Mouse (Mus musculus) cerebellum, adult 2 months (tissue): ENCODE data around the gene Dennd4b. TPM values are rescaled to one million over a fixed set of nuclear protein-coding genes. Genes with fewer than 3 reads are reported as not detected.

Experiments used
- DNase-seq, 2 experiments: peaks; one replicate each; pipeline ENCODE4 v3.0.0; 2021
- H3K27ac ChIP-seq: fragments of 200-500 bp; 2 replicates; pipeline ENCODE4 v1.5.1; 2012; ENCODE audit warnings: low read length, control low read depth, inconsistent platforms; ENCODE audit not compliant: insufficient read depth
- H3K27me3 ChIP-seq: fragments of 200-500 bp; 2 replicates; pipeline ENCODE4 v1.6.1; 2012; ENCODE audit warnings: inconsistent platforms, mild to moderate bottlenecking, low read length, moderate library complexity; ENCODE audit not compliant: control insufficient read depth, insufficient read depth
- H3K4me1 ChIP-seq: fragments of 200-500 bp; 2 replicates; pipeline ENCODE4 v1.6.1; 2011; ENCODE audit warnings: low read length; ENCODE audit not compliant: control insufficient read depth, insufficient read depth
- H3K4me3 ChIP-seq: fragments of 200-500 bp; replicated peaks from 2 replicates; pipeline ENCODE3; 2011; ENCODE audit warnings: mild to moderate bottlenecking, low read depth, low read length, control low read depth; ENCODE audit not compliant: insufficient read depth
- CTCF ChIP-seq: fragments of 200-500 bp; IDR thresholded peaks from 2 replicates; pipeline ENCODE4 v1.5.1; 2011; ENCODE audit warnings: low read depth, mild to moderate bottlenecking, control low read depth, low read length, moderate library complexity, borderline replicate concordance; ENCODE audit not compliant: insufficient read depth
- POLR2A ChIP-seq: fragments of 200-500 bp; IDR thresholded peaks from 2 replicates; pipeline ENCODE4 v1.6.1; 2011; ENCODE audit warnings: low read length, control low read depth, borderline replicate concordance; ENCODE audit not compliant: insufficient read depth
- WGBS: fragments of 180-500 bp; shearing (Covaris S2); methylation state at CpG from one replicate; pipeline ENCODE4 v1.1.7; 2018; 5-methylcytosine and 5-hydroxymethylcytosine counted together
- polyA plus RNA-seq: library from polyadenylated mRNA; depleted of rRNA; stranded (reverse); fragments of >200 nt; gene quantifications from 2 replicates; pipeline ENCODE4 v1.2.3, GENCODE M21; 2012

Gene Dennd4b
- polyA plus RNA-seq, 1 experiment = 65.4 TPM

DNA sequence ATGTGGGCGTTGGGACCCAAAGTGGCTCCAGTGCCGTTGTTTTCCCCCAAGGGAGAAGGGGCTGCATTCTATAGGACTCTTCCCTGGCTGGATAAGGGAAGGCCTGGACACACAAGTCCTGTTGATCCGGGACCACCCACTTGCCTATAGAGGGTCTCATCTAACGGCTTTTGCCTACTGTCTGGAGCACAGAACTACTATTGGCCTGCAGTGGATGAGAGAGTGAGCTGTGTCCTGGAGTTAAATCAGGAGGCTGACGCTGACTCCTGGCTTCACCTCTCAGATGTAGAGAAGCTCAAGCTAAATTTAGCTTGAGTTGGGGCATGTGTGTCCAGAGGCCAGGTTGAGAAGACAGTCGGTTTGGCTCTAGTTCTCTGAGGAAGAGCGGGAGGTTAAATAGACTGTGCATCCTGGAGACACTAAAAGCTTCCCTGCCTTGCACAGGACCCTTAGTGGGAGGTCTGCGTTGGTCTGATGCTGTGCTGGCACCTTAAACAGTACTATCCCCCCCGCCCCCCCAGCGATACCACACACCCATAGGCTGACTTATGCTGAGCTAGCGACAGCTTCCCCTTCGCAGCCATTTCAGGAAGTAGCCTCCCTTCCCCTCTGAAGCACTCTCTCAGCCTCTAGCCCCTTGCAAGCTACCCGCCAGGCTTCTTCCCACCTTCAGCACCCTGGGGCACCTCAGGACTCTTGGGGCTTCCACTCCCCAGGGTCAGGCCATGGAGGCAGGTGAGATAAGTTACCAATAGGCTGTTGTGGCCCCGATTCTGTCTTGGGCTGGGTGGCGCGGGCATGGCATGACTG is 1.2 kb downstream of the Dennd4b start:
- no peak for TF ChIP-seq CTCF
- peak; percentile 21; the same call in 1 of the 2 replicates for TF ChIP-seq POLR2A
- peaks cover 13% of the 10 kb centered on the region for H3K4me1 ChIP-seq
- peak overlapping the region; percentile 100 for H3K27ac ChIP-seq
- 18% methylated on average over 16 of the region's 16 CpGs for WGBS
- peak overlapping the region; percentile 95 for H3K4me3 ChIP-seq
- peak; percentile 54 to 82 for DNase-seq
- H3K27me3 ChIP-seq = no peaks in the 10 kb centered on the region

DNA sequence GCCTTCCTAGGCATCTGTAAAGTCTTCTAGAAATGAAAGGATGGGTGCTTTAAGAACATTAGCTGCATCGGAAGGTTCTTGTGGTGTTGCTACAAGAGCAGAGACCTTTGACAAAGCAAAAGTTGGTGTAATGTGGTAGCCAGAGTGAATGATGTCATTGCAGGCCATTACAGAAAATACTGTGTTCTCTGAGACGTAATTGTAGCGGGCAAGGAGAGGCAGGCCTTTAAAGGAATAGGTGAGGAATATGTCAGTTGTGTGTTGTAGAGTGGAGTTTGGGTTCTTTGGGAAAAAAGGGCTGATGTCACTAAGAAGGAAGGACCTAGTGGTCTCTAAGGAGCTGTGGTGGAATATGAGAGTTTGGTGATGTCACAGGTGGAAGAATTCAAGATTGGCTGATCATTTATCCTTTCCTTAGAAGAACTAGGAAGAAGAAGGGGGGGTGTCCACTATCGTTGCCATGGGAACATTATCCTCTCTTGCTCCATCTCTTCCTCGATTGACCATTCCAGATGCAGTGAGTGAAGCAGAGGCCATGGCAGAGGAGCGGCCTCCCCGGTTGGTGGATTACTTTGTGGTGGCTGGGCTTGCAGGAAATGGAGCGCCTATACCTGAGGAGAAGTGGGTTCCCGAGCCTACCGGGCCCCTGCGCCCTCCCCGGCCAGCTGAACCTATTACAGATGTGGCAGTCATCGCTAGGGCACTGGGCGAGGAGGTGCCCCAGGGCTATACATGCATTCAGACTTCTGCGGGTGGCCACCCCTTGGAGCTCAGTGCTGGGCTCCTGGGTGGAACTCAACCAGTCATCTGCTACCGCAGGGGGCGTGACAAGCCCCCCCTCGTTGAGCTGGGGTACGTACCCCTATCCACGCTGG is 2.2 kb downstream of the Dennd4b start:
- WGBS = 91% methylated on average over 20 of the region's 20 CpGs
- H3K27me3 ChIP-seq = no peaks in the 10 kb centered on the region
- H3K4me1 ChIP-seq = peaks cover 15% of the 10 kb centered on the region
- no peak overlapping the region for H3K27ac ChIP-seq
- no peak for DNase-seq
- H3K4me3 ChIP-seq = no peak overlapping the region
- TF ChIP-seq CTCF = no peak

DNA sequence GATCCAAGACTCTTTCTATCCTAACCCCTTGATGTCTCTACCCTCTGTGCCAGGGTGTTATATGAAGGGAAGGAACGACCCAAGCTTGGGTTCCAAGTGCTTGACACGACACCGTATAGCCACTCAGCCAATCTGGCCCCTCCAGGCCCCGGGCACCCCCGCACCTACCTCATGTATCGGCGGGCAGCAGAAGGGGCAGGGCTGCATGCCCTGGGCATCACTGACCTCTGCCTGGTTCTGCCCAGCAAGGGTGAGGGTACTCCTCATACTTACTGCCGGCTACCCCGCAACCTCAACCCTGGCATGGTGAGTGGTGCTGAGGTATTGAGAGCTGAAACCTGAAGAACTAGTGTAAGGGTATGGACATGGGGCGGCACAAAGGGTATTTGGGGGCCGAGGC is 3.2 kb downstream of the Dennd4b start:
- 94% methylated on average over 11 of the region's 11 CpGs for WGBS
- Histone ChIP-seq H3K4me3 (no peak overlapping the region), H3K4me1 (peaks cover 22% of the 10 kb centered on the region), H3K27me3 (no peaks in the 10 kb centered on the region), H3K27ac (no peak overlapping the region)
- no peak for DNase-seq
- TF ChIP-seq CTCF (no peak), POLR2A (no peak)

DNA sequence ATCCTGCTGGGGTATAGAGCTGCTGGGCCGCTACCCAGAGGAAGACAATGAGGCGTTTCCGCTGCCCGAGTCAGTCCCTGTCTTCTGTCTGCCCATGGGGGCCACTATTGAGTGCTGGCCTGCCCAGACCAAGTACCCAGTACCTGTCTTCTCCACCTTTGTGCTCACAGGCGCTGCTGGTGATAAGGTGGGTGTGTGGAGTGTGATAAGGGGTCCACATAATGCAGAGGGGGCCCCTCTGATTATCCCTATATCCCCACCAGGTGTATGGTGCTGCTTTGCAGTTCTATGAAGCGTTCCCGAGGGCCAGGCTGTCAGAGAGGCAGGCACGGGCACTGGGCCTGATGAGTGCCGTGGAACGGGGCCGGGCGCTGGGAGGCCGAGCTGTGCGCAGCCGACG is 4.0 kb downstream of the Dennd4b start:
- Histone ChIP-seq H3K27ac (no peak overlapping the region), H3K27me3 (no peaks in the 10 kb centered on the region), H3K4me1 (peaks cover 22% of the 10 kb centered on the region), H3K4me3 (no peak overlapping the region)
- TF ChIP-seq CTCF (no peak), POLR2A (no peak)
- peak in 1 of 2 experiments; percentile 14 for DNase-seq
- 86% methylated on average over 16 of the region's 16 CpGs for WGBS

DNA sequence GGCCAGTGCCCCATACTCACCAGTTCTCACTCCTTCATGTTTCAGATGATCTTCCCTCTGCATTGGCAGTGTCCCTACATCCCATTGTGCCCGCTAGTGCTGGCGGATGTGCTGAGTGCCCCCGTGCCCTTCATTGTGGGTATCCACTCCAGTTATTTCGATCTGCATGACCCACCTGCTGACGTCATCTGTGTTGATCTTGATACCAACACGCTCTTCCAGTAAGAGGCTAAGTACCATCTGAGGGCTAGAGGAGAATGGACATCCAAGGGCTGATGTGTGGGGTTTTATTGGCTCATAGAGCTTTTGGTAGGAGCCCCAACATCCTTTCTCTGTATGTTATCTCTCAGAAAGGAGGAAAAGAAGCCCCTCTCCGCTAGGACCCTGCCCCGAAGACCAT is 5.8 kb downstream of the Dennd4b start:
- H3K27ac ChIP-seq = no peak overlapping the region
- H3K27me3 ChIP-seq = no peaks in the 10 kb centered on the region
- peaks cover 28% of the 10 kb centered on the region for H3K4me1 ChIP-seq
- peak in 1 of 2 experiments; percentile 5 for DNase-seq
- no peak overlapping the region for H3K4me3 ChIP-seq
- TF ChIP-seq POLR2A (no peak), CTCF (no peak)
- 91% methylated on average over 8 of the region's 8 CpGs for WGBS

DNA sequence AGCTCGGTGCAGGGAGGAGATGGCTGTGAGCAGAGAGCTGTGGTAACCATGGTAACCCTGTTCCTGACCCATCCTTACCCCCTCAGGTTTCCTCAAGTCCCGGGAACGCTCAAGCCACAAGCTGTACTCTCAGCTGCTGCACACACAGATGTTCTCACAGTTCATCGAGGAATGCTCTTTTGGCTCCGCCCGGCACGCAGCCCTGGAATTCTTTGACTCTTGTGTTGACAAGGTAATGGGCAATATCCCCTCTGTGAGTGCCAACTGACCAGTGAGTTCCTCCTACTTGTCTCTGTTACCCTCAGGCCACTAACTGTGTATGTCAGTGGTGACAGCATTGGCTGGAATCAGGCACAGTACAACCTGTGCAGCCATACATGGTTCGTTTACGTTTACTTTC is 7.2 kb downstream of the Dennd4b start:
- H3K27me3 ChIP-seq = no peaks in the 10 kb centered on the region
- no peak overlapping the region for H3K27ac ChIP-seq
- H3K4me3 ChIP-seq = no peak overlapping the region
- DNase-seq = no peak
- WGBS = 71% methylated on average over 9 of the region's 9 CpGs
- peaks cover 30% of the 10 kb centered on the region for H3K4me1 ChIP-seq
- no peak for TF ChIP-seq CTCF
- TF ChIP-seq POLR2A = no peak

DNA sequence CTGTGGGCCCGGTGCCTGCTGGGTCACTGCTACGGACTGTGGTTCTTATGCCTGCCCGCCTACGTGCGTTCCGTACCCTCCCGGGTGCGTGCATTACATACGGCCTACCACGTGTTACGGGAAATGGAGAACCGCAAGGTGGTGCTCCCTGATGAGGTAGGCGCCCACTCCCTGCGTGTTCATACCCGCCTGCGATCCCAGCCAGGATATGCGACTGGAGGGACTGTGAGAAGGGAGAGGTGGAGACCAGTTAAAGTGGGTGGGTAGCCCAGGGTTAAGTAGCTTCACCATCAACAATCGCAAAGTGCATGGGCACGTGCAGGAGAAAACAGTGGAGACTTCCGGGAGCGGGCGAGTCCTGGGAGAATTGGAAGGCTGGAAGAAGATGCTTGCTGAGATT is 8.9 kb downstream of the Dennd4b start:
- no peak overlapping the region for H3K27ac ChIP-seq
- H3K4me3 ChIP-seq = no peak overlapping the region
- no peaks in the 10 kb centered on the region for H3K27me3 ChIP-seq
- peak in 1 of 2 experiments; percentile 28 for DNase-seq
- TF ChIP-seq POLR2A = no peak
- TF ChIP-seq CTCF = no peak
- 92% methylated on average over 22 of the region's 22 CpGs for WGBS
- peaks cover 43% of the 10 kb centered on the region for H3K4me1 ChIP-seq

DNA sequence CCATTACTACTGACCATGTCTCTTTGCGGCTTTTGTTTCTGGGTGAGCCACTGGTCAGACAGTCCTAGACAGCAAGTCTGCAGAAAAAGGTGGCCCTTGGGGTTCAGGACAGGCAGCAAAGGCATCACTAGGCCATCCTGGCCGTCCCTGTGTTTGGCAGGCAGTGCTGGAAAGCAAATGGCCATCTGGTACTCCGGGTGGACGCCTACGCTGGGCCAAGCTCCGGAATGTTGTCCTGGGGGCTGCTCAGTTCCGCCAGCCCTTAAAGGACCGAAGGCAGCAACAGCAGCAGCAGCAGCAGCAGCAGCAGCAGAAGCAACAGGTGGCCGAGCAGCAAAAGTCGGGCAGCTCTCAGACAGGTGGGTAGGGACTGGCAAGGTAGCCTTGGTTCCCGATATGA is 10.3 kb downstream of the Dennd4b start:
- Histone ChIP-seq H3K27ac (peak overlapping the region; percentile 64; the same call in 1 of the 2 replicates), H3K4me3 (no peak overlapping the region), H3K4me1 (peaks cover 47% of the 10 kb centered on the region), H3K27me3 (no peaks in the 10 kb centered on the region)
- peak; percentile 80 to 89 for DNase-seq
- WGBS = 15% methylated on average over 11 of the region's 11 CpGs
- TF ChIP-seq POLR2A (no peak), CTCF (no peak)
